Mouse (Mus musculus): Measurements from ENCODE around the gene Enpp5. TPM values are rescaled to one million over a fixed set of nuclear protein-coding genes. Genes with fewer than 3 reads are reported as not detected.

Enpp5 gene
- polyA plus RNA-seq, 1 experiment from 2014 or later = 6.5 TPM

DNA sequence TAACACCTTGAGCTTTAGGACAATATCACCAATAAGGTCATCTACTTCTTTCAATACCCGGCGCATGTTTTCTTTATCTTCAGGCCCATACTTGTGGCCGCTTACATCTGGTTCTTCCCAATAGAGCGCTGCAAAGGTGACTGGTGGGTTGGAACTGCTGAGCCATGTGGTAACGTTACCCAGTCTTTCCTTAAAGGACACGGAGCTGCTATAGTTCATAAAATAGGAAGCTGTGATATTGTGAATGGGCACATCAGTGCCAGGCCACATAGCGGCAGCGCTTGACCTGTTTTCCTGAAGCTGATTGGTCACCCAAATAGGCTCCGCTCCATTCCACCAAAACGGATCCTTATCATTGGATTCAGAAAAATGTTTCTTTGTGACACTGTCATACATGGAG, 23.3 kb downstream of the Enpp5 start:
- DNase-seq (ENCODE audit: low spot score) = no peak
- Histone ChIP-seq H3K9me3 (no peaks in the 10 kb centered on the region), H3K4me3 (no peak overlapping the region), H3K36me3 (replicated peaks) (no peaks in the 10 kb centered on the region), H3K27me3 (replicated peaks; ENCODE audit: low read depth, poor library complexity, severe bottlenecking) (peaks cover 50% of the 10 kb centered on the region), H3K27ac (replicated peaks) (no peak overlapping the region), H3K4me1 (peaks cover 10% of the 10 kb centered on the region)
- 94% methylated on average over 10 of the region's 10 CpGs for WGBS

- no peaks in the 10 kb centered on the region for H3K36me3 ChIP-seq (replicated peaks)
- under 1% methylated on average over 76 of the region's 76 CpGs for WGBS
- H3K27me3 ChIP-seq (replicated peaks; ENCODE audit: low read depth, poor library complexity, severe bottlenecking) = peaks cover 52% of the 10 kb centered on the region
- H3K9me3 ChIP-seq = no peaks in the 10 kb centered on the region
- peak; percentile 89 for DNase-seq (ENCODE audit: low spot score)
- peaks cover 10% of the 10 kb centered on the region for H3K4me1 ChIP-seq
- peak within 1 kb of the TSS; percentile 64 for H3K4me3 ChIP-seq
- peak within 1 kb of the TSS; percentile 69 for H3K27ac ChIP-seq (replicated peaks)
Measured at GRCm38 (mm10) chr17:44105287-44106138, 26.9 kb downstream of the Enpp5 start, which contains the start of gene Enpp4. Gene Enpp4 (minus strand): TSS chr17:44105809.

GRCm38 (mm10) chr17:44108331-44108730, 29.7 kb downstream of the Enpp5 start:
- DNase-seq (ENCODE audit: low spot score) = no peak
- Histone ChIP-seq H3K27me3 (replicated peaks; ENCODE audit: low read depth, poor library complexity, severe bottlenecking) (peaks cover 40% of the 10 kb centered on the region), H3K27ac (replicated peaks) (no peak overlapping the region), H3K4me1 (peaks cover 10% of the 10 kb centered on the region), H3K4me3 (no peak overlapping the region), H3K9me3 (no peaks in the 10 kb centered on the region), H3K36me3 (replicated peaks) (no peaks in the 10 kb centered on the region)
- WGBS = 79% methylated on average over 3 of the region's 3 CpGs

- H3K36me3 ChIP-seq (replicated peaks) = no peaks in the 10 kb centered on the region
- WGBS = 77% methylated on average over 2 of the region's 2 CpGs
- DNase-seq (ENCODE audit: low spot score) = no peak
- no peak overlapping the region for H3K27ac ChIP-seq (replicated peaks)
- H3K9me3 ChIP-seq = no peaks in the 10 kb centered on the region
- peaks cover 7% of the 10 kb centered on the region for H3K4me1 ChIP-seq
- no peaks in the 10 kb centered on the region for H3K27me3 ChIP-seq (replicated peaks; ENCODE audit: low read depth, poor library complexity, severe bottlenecking)
- no peak overlapping the region for H3K4me3 ChIP-seq
Measured at GRCm38 (mm10) chr17:44116584-44116983, 38.0 kb downstream of the Enpp5 start.

DNA sequence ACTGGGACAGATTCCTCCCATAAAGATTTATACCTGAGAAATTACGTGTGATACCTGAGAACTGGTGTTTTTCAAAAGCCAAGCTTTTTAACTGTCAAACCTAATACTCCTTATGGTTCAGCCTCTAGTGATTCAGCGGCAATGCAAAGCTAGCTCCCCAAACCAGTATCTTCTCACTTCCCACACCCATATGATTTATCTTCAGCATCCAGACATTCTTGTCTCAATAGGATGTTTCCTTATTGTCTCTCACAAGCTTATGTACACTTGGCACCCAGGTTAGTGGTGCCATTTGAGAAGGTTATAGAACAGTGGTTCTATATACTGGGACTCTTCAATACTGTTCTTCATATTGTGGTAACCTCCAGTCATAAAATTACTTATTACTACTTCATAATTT, 39.1 kb downstream of the Enpp5 start:
- no peaks in the 10 kb centered on the region for H3K9me3 ChIP-seq
- WGBS = 73% methylated on average over 2 of the region's 2 CpGs
- no peak overlapping the region for H3K4me3 ChIP-seq
- H3K4me1 ChIP-seq = peaks cover 13% of the 10 kb centered on the region
- H3K27me3 ChIP-seq (replicated peaks; ENCODE audit: low read depth, poor library complexity, severe bottlenecking) = no peaks in the 10 kb centered on the region
- H3K36me3 ChIP-seq (replicated peaks) = no peaks in the 10 kb centered on the region
- H3K27ac ChIP-seq (replicated peaks) = no peak overlapping the region
- no peak for DNase-seq (ENCODE audit: low spot score)

DNA sequence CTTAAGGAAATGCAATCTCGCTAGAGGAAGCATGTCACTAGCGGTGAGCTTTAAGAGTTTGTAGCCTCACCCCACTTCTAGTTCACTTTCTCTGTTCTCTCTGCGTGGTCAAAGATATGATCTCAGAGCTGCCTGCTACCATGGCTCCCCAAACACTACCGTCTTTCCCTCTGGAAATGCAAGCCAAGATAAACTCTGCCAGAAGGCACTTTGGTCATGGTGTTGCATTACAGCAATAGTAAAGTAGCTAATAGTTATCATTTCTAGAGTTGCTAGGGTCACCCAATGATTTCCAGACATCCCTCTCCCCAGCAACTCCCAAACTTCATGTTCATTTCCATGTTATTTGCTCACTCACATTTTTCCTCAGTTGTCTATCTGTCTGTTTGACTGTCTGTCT, 39.6 kb downstream of the Enpp5 start:
- Histone ChIP-seq H3K27ac (replicated peaks) (no peak overlapping the region), H3K9me3 (no peaks in the 10 kb centered on the region), H3K27me3 (replicated peaks; ENCODE audit: low read depth, poor library complexity, severe bottlenecking) (no peaks in the 10 kb centered on the region), H3K36me3 (replicated peaks) (no peaks in the 10 kb centered on the region), H3K4me1 (peaks cover 13% of the 10 kb centered on the region), H3K4me3 (no peak overlapping the region)
- DNase-seq (ENCODE audit: low spot score) = no peak
- 72% methylated on average over 4 of the region's 4 CpGs for WGBS

DNA sequence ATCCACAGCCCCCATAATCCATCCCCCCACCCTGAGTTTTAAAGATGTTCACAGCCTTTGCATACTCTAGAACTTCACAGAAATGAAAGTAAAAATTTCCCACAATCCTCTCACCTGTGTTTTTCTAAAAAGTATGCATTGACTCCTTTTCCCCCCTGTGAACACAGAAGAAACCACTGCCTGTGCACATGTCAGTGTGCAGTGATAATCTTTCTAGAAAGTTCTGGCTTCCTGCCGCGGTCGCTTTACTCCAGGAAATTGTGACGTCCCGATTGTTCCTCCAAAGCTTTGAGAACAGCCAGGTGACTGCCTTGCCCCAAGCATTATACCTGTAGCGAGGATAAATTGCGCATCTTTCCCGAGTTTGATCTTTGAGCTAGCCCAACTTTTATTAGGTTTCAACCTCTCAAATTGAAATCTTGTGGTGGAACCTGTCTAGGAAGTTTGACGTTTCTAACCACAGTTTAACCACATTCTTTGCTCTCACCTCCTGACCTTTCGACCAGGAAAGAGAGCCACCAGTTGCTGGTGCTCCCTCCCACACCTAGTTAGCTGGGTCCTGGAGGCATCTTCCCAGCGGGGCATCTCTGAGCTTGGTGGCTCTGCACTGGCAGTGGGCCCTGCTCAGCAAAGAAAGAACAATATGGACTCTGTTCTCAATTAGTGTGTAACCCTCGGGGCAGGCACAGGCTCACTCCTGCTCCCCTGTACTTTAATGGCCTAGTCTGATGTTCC, 42.9 kb downstream of the Enpp5 start:
- Histone ChIP-seq H3K9me3 (no peaks in the 10 kb centered on the region), H3K4me1 (peaks cover 13% of the 10 kb centered on the region), H3K36me3 (replicated peaks) (no peaks in the 10 kb centered on the region), H3K4me3 (no peak overlapping the region), H3K27me3 (replicated peaks; ENCODE audit: low read depth, poor library complexity, severe bottlenecking) (no peaks in the 10 kb centered on the region), H3K27ac (replicated peaks) (no peak overlapping the region)
- 65% methylated on average over 12 of the region's 12 CpGs for WGBS
- peak; percentile 27 for DNase-seq (ENCODE audit: low spot score)

DNA sequence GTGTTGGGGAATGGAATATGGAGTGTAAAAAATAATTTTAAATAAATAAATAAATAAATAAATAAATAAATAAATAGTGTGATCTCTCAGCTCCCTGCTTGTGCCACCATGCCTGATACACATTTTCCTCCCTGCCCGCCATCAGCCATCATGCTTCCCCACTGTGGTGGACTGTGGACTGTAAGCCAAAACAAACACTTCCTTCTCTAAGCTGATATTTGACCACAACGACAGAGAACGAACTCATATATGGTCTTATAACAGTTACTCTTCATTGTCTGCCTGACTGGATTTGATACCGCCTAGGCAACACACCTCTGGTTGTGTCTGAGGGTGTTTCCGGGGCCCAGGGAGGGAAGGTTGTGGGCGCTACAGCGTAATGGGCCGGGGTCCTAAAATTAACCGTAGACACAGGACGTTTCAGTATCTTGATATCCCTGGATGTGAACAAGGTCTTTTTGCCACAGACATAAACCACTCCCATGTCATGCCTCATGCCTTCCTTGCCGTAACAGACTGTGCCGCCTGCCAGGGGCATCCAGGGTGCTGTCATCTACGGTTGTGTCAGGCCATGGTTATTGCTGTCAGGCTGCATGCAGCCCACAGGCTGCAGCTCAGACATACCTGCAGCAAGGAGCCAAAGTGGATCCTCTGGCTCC, 50.6 kb downstream of the Enpp5 start:
- H3K4me1 ChIP-seq = no peaks in the 10 kb centered on the region
- H3K9me3 ChIP-seq = peaks cover 5% of the 10 kb centered on the region; the same call in 1 of the 2 replicates
- no peak overlapping the region for H3K4me3 ChIP-seq
- H3K27ac ChIP-seq (replicated peaks) = no peak overlapping the region
- no peaks in the 10 kb centered on the region for H3K27me3 ChIP-seq (replicated peaks; ENCODE audit: low read depth, poor library complexity, severe bottlenecking)
- 92% methylated on average over 13 of the region's 13 CpGs for WGBS
- DNase-seq (ENCODE audit: low spot score) = no peak
- no peaks in the 10 kb centered on the region for H3K36me3 ChIP-seq (replicated peaks)

DNA sequence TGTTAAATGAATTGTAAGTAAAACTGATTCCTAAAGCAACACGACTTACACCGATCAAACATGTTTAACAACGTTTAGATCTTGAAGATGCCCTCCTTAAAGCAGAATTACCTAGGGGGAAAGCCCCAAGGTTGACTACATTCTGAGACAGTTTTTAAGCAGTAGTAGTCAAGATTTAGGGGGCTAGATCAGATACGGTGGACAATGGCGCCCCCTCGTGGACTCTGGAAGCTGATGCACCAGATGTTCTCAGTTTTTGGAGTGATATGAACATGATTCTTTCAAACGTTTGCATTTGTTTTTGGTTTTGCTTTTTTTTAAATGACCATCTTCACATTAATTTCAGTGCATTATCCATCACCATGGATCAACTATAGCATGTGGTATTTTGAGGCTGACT, 51.8 kb downstream of the Enpp5 start:
- peak; percentile 72 for DNase-seq (ENCODE audit: low spot score)
- WGBS = 13% methylated on average over 7 of the region's 7 CpGs
- H3K27ac ChIP-seq (replicated peaks) = no peak overlapping the region
- H3K9me3 ChIP-seq = peaks cover 5% of the 10 kb centered on the region; the same call in 1 of the 2 replicates
- H3K4me1 ChIP-seq = no peaks in the 10 kb centered on the region
- H3K27me3 ChIP-seq (replicated peaks; ENCODE audit: low read depth, poor library complexity, severe bottlenecking) = no peaks in the 10 kb centered on the region
- H3K36me3 ChIP-seq (replicated peaks) = no peaks in the 10 kb centered on the region
- H3K4me3 ChIP-seq = no peak overlapping the region

GRCm38 (mm10) chr17:44134106-44134505, 55.5 kb downstream of the Enpp5 start:
- DNase-seq (ENCODE audit: low spot score) = no peak
- H3K27me3 ChIP-seq (replicated peaks; ENCODE audit: low read depth, poor library complexity, severe bottlenecking) = no peaks in the 10 kb centered on the region
- no peak overlapping the region for H3K4me3 ChIP-seq
- H3K9me3 ChIP-seq = no peaks in the 10 kb centered on the region
- H3K36me3 ChIP-seq (replicated peaks) = no peaks in the 10 kb centered on the region
- H3K4me1 ChIP-seq = no peaks in the 10 kb centered on the region
- WGBS = 80% methylated on average over 6 of the region's 6 CpGs
- H3K27ac ChIP-seq (replicated peaks) = no peak overlapping the region

- H3K36me3 ChIP-seq (replicated peaks) = no peaks in the 10 kb centered on the region
- WGBS = 86% methylated on average over 9 of the region's 9 CpGs
- no peaks in the 10 kb centered on the region for H3K4me1 ChIP-seq
- DNase-seq (ENCODE audit: low spot score) = no peak
- H3K9me3 ChIP-seq = no peaks in the 10 kb centered on the region
- H3K27ac ChIP-seq (replicated peaks) = no peak overlapping the region
- H3K27me3 ChIP-seq (replicated peaks; ENCODE audit: low read depth, poor library complexity, severe bottlenecking) = no peaks in the 10 kb centered on the region
- H3K4me3 ChIP-seq = no peak overlapping the region
Measured at GRCm38 (mm10) chr17:44134545-44134944, 55.9 kb downstream of the Enpp5 start.

GRCm38 (mm10) chr17:44136018-44136417, 57.4 kb downstream of the Enpp5 start:
- Histone ChIP-seq H3K9me3 (no peaks in the 10 kb centered on the region), H3K36me3 (replicated peaks) (no peaks in the 10 kb centered on the region), H3K27me3 (replicated peaks; ENCODE audit: low read depth, poor library complexity, severe bottlenecking) (no peaks in the 10 kb centered on the region), H3K4me1 (no peaks in the 10 kb centered on the region), H3K4me3 (no peak overlapping the region), H3K27ac (replicated peaks) (no peak overlapping the region)
- DNase-seq (ENCODE audit: low spot score) = no peak
- WGBS = 81% methylated on average over 8 of the region's 8 CpGs

All from embryonic facial prominence, embryonic 10.5 days (tissue).